ENCODE assay signal across 19 mouse cellular contexts in genomic region chr15:31185506-31185905, GRCm38 (mm10).
"Had no signal": no experiment of that assay in that cellular context is flagged by ENCODE, and none has a peak within 500 bp of the region (broad histone marks: within the 10 kb centered on the region; RNA-seq: fewer than 3 reads in every experiment).

No protein-coding gene starts in this region.

- H3K27ac ChIP-seq: kidney, postnatal 0 days; layer of hippocampus, adult 2 months; limb, embryonic 13.5 days; liver, embryonic 15.5 days; macrophage; midbrain, embryonic 15.5 days; neural tube, embryonic 13.5 days; stomach, embryonic 15.5 days had no signal

- H3K9ac ChIP-seq: limb, embryonic 13.5 days; liver, embryonic 15.5 days; lung, embryonic 14.5 days; midbrain, embryonic 15.5 days; neural tube, embryonic 13.5 days; stomach, embryonic 15.5 days had no signal

- H3K4me1 ChIP-seq: limb, embryonic 13.5 days; liver, embryonic 15.5 days; megakaryocyte, embryonic 14.5 days; midbrain, embryonic 15.5 days; neural tube, embryonic 13.5 days had no signal

- H3K36me3 ChIP-seq: limb, embryonic 13.5 days; liver, embryonic 15.5 days; midbrain, embryonic 15.5 days; neural tube, embryonic 13.5 days; stomach, embryonic 15.5 days had no signal

- ATAC-seq: midbrain, embryonic 15.5 days had no signal

- H3K4me2 ChIP-seq: limb, embryonic 13.5 days; liver, embryonic 15.5 days; lung, embryonic 14.5 days; midbrain, embryonic 11.5 days; midbrain, embryonic 15.5 days; neural tube, embryonic 13.5 days; stomach, embryonic 15.5 days had no signal

- H3K27me3 ChIP-seq: limb, embryonic 13.5 days; liver, embryonic 15.5 days; megakaryocyte, embryonic 14.5 days; midbrain, embryonic 15.5 days; neural tube, embryonic 13.5 days; stomach, embryonic 15.5 days had no signal

- H3K4me3 ChIP-seq: layer of hippocampus, adult 2 months; limb, embryonic 13.5 days; liver, embryonic 15.5 days; megakaryocyte, embryonic 14.5 days; midbrain, embryonic 15.5 days; neural tube, embryonic 13.5 days; stomach, embryonic 15.5 days had no signal

- H3K9me3 ChIP-seq: limb, embryonic 13.5 days; liver, embryonic 15.5 days; midbrain, embryonic 15.5 days; neural tube, embryonic 13.5 days; stomach, embryonic 15.5 days had no signal

- DNase-seq: kidney, adult 8-10 months; left cerebral cortex, postnatal 4 days; lung, embryonic 14.5 days; lung, postnatal 14 days; retina, postnatal 1 day; right cerebral cortex, postnatal 4 days; spleen, adult 18-20 months; thymus, adult 2 months; thymus, postnatal 25 days had no signal
